Mouse (Mus musculus) ovary, postnatal 14 days (tissue): Measurements from ENCODE around the gene Ndufs1.
"Not testable (repeated sequence)": the region's sequence is repeated elsewhere in the genome, so short reads cannot be mapped to it uniquely, and the experiment has no call there.

Experiments
- DNase-seq: peaks from one replicate; pipeline ENCODE4 v3.0.0; 2022; ENCODE audit warnings: low spot score

Ndufs1 gene

DNA sequence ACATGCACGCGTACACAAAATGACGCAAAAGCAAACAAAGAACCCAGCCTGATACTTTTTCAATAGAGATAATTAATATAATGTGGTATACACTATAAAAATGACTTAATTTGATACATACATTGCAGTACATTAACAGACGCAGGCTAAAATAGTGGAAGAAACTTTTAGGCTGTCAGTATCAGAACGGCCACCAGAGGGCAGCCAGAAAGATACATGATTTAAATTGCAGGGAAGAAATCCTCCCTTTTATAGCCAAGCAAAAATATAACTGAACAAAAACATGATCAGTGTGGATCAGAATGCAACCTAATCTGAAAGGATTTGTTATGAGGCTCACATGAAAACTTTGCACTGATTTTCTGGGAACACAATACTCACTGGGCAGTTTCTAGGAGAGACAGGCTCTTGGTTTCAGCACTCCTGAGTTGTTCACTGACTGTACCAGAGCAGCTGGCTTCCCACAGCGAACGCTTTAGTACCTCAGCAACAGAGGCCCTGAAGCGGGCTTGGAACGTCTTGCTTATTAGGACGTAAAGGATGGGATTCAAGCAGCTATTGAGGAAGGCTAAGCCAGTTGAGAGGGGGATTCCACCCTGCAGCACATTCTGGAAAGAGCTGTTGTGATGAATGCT lies 6.1 kb upstream of the Ndufs1 start:
- peak; percentile 31 for DNase-seq

DNA sequence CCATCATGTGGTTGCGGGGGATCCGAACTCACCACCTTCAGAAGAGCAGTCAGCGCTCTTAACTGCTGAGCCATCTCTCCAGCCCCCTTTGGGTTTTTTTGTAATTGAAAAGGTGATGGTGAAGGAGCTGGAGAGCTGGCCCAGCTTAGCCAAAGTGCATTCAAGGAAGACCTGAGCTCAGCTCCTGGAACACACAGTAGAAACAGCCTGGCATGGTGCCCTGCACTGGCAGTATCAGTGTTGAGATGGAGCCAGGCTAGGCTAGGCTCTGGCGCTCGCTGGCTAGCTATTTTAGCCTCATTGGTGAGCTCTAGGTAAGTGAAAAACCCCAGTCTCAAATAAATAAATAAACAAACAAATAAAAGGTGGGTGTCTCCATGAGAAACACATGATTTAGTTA lies 5.6 kb upstream of the Ndufs1 start:
- DNase-seq = peak; percentile 31

DNA sequence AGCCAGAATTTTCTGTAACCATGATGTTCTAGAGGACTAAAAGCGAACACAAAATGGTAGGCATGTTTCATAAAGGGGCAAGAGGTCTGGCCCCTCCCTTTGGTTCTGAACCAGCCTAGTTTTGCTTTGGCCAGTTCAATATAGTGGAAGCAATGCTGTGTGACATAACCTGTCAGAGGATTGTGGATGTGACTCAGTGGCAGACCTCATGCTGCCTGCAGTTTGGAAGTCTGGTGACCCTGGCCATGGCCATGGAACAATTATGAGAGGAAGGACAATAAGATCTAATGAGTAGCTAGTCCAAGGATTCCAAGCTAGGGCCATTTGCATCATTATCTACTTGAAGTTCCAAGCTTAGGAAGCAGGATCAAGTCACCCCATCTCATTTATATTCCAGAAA lies 4.8 kb upstream of the Ndufs1 start:
- DNase-seq = no peak

DNA sequence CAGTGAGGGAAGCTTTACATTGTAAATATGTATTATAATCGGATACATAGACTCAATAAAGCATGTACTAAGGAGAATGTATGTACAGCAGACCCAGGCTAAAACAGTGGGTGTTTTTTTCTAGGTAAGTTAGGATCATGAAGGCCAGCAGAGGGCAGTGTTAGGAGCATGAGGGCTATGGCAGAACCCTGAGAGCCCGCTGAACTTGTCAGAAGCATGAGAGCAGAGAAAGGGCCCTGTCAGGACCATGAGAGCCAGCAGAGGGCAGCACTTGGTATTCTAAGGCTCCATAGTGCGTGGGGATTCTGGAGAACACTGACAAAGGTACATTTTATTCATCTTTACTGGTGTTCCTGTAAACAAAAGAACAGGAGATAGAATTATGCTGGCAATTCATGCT lies 4.4 kb upstream of the Ndufs1 start:
- peak; percentile 88 for DNase-seq

DNA sequence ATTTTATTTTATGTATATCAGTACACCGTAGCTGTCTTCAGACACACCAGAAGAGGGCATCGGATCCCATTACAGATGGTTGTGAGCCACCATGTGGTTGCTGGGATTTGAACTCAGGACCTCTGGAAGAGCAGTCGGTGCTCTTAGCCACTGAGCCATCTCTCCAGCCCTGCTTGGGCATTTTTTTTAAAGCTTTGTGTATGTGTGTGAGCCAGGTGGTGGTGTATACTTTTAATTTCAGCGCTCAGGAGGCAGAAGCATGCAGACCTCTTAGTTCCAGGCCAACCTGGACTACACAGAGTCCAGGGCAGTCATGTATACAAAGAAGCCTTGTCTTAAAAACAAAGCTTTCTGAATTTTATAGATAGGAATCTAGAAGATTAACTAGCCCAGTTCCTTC lies 3.9 kb upstream of the Ndufs1 start:
- DNase-seq = not testable (repeated sequence)

DNA sequence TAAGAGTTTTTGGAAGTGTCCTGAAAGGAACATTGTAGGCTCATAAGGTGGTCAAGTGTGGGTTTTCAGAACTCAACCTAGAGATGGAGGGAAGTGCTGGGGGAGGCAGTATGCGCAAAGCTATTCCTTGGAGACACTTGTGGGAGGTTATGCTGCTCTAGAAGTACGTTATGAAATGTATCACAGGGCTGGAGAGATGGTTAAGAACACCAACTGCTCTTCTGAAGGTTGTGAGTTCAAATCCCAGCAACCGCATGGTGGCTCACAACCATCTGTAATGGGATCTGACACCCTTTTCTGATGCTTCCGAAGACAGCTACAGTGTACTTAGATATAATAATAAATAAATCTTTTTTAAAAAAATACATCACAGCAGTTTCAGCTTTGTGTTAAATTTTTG lies 3.5 kb upstream of the Ndufs1 start:
- no peak for DNase-seq

DNA sequence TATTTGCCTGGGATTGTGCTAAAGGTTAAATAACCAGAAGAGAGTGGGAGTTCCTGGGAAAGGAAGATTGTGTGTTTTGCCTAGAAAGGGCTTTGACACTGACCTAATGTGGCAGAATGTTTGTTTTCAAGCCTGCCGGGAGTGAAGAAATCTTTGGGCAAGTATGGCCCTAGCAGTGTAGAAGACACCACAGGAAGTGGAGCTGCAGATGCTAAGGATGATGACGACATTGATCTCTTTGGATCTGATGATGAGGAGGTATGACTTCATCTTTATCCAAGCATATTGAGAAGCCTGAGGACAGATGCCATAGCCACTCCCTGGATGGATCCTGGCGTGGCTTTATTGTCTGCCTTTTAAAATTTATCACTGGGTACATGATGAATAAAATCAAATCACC lies 1.7 kb upstream of the Ndufs1 start:
- DNase-seq = no peak

DNA sequence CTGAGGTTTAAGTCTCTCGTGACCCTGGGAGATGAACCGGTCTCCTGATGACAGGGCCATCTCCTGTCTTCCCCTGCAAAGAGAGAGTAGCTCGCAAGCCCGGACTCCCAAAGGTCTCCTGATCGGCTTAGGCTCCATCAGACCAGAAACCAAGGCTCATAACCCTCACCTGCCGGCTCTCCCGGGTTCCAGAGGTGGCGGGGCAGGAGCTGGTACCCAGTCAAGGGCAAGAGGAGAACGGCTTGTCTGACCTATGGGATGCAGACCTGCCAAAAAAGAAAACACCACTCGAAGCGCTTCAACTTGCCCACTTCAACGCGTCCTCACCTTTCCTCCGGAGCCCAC lies 402 bp downstream of the Ndufs1 start:
- no peak for DNase-seq

DNA sequence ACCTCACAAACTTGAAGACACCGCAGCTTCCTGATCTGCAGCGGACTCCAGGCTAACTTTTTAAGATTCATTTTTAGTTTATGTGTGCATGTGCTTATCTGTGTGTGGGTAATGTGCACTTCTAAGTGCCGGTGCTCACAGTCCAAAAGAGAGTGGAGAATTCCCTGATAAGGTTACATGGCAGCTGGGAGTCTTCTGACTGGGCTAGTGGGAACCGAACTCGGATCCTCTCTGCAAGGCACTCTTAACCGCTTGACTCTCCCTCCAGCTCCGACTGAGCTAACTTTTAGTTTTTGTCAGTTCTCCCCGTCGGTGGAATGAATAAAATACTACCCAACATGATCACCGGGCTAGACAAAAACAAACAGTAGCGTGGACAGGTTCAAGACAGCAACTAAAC lies 780 bp downstream of the Ndufs1 start:
- no peak for DNase-seq

DNA sequence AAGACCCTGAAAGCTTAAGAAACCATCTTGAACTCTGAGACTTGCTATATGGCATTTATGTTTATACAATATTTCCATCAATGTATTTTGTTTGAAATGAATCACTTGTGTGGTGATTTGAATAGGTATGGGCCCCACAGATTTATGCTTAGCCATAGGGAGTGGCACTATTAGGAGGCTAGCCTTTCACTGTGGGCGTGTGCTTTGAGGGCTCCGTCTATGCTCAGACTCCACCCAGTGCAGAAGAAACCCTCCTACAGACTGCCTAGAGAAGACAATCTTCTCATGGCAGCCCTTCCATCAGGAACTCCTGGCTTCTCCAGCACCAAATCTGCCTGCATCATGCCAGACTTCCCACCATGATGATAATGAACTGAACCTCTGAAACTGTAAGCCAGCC lies 8.0 kb downstream of the Ndufs1 start:
- no peak for DNase-seq

DNA sequence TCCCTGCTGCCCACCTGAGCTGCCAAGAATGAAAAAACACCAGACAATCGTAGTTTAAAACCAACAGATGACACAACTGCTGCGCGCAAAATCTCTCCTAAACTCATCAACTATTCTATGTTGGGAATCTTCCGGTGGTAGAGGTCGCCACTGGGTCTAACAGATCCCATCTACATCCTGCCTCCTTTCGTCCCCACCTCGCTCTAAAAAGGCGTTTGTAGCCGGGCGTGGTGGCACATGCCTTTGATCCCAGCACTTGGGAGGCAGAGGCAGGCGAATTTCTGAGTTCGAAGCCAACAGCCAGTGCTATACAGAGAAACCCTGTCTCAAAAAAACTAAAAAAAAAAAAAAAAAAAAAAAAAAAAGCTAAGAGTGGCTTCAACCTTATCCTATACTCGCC lies 36.4 kb downstream of the Ndufs1 start:
- DNase-seq = no peak

DNA sequence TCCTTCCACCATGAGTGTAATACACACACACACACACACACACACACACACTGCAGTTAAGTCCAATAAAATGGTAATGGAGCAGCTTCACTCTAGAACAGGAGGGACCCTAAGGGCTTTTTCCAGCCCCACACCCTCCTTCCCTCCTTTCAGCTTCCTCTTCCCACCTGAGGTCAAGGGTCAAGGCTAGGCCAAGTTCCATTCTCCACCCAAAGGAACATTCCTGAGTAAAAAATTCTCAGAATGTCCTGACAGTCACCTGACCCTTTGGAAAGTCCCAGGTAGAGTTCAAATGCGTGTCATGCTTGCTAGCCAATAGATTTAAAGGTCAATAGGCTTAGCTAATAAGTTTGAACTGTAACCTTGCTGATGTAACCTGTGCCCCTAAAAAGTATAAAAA lies 38.0 kb downstream of the Ndufs1 start:
- DNase-seq = not testable (repeated sequence)

DNA sequence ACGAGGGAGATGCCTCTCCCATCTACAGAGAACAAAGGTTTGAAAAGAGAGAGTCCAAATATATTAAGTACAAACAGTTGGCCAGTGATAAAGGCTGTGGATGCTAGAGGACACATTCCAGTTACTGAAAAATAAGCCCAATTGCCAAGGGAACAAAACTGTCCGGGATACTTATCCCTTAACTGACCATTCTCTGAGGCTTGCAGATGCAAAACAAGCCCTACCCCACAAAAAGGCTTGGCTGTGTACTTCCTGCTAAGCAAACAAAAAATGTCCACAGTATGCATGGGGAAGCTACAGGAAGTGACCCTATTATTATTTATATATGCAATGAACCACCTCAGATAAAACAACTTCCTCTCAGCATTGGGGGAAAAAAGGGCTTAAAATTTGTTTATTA lies 38.7 kb downstream of the Ndufs1 start:
- no peak for DNase-seq

DNA sequence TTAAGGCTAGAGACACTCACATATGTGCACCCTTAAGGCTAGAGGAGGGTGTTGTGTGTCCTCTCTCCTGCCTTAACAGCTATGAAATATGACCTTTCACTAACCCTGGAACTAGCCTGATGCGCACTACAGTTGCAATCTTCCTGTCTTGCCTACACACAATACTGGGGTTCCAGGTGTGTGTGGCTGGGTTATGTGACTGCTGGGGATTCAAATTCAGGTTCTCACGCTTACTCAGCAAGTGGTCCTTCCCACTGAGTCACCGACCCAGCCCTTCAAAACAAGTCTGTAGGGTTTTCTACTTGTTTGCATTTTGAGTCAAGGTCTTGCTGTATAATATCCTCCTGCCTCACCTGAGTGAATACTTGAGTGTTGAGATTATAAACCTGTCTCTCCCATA lies 42.1 kb downstream of the Ndufs1 start:
- no peak for DNase-seq

DNA sequence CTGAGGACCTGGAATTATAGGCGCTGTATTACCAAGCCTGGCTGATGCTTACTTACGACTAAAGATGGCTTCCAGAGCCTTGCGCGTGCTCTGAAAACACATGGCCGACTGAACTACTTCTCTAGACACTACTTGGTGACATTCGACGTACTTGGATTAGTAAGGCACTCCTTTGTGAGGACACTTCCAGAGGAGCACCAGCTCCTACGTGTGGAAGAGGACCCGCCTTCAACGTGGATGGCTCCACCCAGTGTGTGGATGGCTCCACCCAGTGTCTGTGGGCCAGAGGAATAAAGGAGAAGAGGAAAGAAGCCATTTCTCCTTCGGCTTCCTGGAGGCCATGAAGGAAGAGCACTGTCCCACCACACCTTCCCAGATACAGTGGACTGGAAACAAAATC lies 44.9 kb downstream of the Ndufs1 start:
- DNase-seq = no peak

DNA sequence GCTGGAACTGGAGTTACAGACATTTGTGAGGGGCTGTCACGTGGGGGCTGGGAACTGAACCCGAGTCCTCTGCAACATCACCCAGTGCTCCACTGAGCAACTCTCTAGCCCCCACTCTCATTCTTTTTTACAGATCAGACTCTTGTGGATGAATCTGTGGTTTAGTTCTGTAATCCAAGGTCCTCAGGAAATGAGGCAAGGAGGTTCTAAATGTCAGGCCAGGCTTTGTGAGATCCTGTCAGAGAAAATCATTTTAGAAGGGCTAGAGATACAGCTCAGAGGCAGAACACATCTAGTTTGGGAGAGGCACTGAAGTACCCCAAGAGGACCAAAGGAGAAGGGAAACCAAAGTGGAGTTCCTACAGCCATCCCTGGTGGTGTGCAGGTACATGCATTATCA lies 45.8 kb downstream of the Ndufs1 start:
- DNase-seq = no peak

DNA sequence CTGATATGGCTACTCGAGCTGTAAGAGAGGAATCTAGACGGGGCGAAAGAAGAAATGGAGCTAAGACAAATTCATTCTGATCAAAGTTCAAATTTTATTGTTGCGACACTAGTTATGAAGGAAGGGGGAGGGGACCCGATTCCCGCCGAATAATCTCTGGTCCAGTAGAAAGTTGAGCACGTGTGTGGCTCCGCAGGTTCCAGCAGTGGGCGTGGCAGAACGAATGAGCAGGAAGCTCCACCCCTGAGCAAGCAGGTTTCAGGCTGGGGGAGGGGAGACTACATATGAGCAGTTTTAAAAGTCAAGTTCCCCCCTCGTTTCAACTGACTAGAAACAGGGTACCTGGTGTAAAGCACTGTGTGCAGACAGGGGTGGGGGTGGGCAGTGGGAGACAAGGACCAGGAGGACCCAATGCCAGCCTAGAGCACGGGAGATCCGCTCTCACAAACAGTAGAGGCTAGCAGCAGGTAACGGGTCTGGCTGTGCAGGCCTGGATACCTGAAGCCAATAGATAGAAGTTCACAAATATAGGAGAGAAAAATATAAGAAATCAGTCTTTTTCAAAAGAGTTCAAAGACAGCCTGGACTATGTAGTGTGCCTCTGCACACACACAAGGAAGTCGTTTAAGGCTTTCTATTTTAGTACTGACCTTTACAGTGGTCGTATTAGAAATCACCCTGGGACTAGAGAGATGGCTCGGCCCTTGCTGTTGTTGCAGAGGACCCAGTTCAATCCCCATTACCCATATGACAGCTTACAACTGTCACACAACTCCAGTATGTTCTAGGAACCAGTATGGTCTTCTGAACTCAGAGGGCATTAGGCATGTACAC lies 46.6 kb downstream of the Ndufs1 start:
- no peak for DNase-seq

DNA sequence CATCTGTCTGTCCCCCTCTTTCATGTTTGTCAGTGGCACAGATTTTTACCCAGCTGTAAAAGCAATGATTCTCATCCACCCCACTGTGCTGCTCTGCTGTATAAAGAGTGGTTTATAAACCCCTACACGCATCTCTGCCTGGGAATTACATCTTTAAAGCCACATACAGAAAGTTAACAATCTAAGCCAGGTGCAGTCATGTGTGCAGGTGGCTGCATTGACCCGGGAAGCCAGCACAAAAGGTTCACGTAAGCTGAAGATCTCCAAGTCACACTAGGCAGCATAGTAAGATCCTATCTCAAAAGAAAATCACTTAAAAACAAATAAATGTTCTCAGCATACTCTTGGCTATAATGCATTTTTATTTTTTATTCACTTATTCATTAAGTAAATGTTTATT lies 47.4 kb downstream of the Ndufs1 start:
- DNase-seq = no peak

DNA sequence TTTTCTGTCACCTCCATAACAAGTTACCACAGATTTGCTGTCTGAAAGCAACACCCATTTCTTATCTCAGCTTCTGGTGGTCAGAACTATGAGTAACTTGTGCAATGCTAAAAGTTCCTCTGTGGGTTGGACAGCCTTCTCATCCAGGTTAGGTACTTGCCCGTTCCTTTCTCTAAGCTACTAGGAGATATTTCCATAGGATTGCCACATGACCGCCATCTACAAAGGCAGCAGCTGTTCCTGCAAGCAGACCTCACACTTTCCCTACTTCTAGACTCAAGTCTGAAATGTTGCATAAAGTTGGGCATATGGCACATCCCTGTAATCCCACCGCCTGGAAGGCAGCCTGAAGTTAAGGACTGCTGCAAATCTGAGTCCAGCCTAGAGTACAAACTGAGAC lies 50.4 kb downstream of the Ndufs1 start:
- DNase-seq = no peak

DNA sequence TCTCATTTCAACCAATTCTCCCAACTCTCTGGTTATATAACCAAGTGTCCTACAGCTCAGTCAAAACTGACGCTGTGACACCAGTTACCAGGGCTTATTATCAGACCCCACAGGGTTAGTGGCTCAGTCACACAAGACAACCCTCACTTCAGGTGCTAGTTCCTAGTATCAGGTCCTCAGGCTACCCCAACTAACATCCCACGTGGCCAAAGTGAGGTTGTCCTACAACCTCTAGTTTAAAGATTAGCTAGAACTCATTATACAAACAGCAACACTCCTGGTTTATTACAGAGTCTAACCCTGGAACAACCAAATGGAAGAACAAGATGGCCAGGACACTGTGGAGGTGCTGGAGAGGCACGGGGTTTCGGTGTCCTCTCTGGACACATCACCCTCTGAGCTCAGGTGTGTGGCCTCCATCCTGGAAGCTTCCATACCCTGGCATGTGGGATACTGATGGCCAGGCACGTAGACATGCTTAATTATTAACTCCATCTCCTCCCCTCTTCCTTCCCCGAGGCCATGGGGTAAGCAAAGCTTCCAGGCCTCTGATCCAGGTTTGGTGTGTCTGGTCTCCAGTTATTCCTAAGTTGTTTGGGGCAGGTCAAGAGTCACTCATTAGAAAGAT lies 52.7 kb downstream of the Ndufs1 start:
- DNase-seq = no peak

DNA sequence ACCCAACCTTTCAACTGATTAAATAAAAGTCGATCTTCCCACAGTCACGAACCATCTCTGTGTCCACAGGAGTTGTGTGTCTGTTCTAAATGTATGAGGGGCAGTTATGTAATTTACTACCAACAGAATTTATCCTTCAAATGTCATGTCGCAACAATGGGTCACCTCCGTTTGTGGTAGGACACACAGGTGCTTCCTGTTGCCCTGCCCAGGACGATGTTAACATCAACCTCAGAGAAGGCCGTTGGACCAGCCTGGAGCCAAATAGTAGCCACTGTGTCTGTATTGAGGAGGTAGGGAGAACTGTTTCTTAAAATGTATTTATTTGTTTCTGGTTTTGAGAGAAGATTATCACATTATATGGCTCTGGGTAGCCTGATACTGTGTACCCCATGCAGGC lies 54.6 kb downstream of the Ndufs1 start:
- no peak for DNase-seq

DNA sequence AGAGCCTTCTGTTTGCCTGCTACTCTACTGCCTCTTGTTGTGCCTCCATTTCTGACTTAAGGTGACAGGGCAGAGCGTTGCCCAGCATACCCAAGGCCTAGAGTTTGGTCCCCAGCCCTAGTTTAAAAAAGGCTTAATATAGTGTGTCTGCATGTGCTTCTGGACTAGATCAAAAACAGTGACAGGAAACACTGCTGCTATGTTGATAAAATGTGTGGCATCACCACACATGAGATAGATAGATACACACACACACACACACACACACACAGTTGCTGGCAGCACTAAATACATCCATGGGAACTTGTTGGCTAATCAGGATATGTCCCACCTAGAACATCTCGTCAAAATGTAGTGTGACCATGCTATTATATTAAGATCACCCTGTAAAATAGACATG lies 56.3 kb downstream of the Ndufs1 start:
- DNase-seq = no peak

DNA sequence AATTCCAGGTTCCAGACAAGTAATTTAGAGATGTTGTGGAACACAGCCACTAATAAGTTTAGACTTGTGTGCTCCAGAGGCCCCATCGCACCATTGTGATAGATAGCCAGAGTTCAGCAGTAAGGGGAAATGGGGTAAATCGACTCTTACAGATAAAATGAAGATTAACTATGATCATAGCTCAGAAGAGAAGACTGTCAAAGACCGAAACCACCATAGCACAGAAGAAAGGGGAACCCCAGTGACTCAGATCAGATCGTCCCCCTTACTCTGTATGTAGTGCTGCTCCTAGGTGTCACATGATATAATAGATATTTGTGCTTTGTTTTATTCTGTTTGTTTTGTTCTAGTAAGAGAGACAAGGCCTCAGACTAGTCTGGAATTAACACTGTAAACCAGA lies 57.0 kb downstream of the Ndufs1 start:
- no peak for DNase-seq

DNA sequence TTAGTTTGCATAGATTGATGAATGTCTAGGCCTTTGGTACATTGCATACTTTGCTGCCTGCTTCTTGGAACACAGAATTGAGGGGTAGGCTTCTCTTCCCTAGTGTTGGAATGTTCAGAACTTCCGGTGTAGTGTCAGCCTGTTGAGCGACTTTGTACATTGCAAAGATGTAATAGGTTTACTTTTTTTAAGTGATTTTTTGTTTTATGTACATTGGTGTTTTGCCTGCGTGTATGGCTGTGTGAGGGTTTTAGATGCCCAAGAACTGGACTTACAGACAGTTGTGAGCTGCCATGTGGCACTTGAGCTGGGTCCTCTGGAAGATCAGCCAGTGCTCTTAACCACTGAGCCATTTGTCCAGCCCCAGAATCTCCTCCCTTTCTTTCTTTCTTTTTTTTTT lies 61.1 kb downstream of the Ndufs1 start:
- no peak for DNase-seq
